Mouse (Mus musculus): ENCODE data around the gene Mrps26. TPM values are rescaled to one million over a fixed set of nuclear protein-coding genes. Genes with fewer than 3 reads are reported as not detected.

The Mrps26 gene
- total and polyA plus RNA-seq, 3 experiments = 68.7 to 101 (median 71.4) TPM

DNA sequence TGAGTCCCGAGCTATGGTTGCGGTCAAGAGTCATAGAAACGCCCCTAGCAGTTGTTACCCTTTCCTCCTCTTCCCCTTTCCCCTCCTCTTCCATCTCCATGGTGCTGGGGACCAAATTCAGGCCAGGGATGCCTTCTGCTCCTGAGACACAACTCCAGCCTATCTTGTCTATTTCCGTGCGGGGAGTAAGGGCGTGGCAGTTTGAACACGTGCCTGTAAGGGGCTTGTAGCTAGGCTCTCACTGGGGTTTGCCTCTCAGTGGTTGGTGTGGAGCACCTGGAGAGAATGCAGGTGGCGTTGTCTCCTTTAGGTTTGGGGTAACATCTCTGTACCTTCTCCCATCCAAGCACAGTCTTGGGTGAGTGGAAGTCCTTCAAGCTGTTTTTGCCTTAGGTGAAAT is 16.2 kb downstream of the Mrps26 start:
- in situ Hi-C loops (cut with MboI; ENCODE audit: low pct_ligation_motif_present, low pct_unique_long_range_greater_than_20kb, low sequenced_read_pairs) = no loop called here
- TF ChIP-seq GABPA (IDR thresholded peaks at IDR 0.05; ENCODE audit: insufficient replicate concordance, low read depth, low read length) (no peak), MAX (IDR thresholded peaks at IDR 0.05; ENCODE audit: low read length) (no peak), UBTF (IDR thresholded peaks at IDR 0.05; ENCODE audit: low read depth, low read length) (no peak), BHLHE40 (IDR thresholded peaks at IDR 0.05; ENCODE audit: low read depth, low read length) (peak; percentile 35; the same call in 1 of the 2 replicates), ELF1 (IDR thresholded peaks at IDR 0.05; ENCODE audit: low read depth, low read length) (no peak), MAFK (IDR thresholded peaks at IDR 0.05; ENCODE audit: insufficient replicate concordance, low read length) (no peak), ZKSCAN1 (IDR thresholded peaks at IDR 0.05; ENCODE audit: borderline replicate concordance, low read depth, low read length) (no peak)
- H3K27me3 ChIP-seq (replicated peaks) = peaks cover 25% of the 10 kb centered on the region

GRCm38 (mm10) chr2:130581201-130581600 is 17.7 kb downstream of the Mrps26 start:
- TF ChIP-seq MYC (IDR thresholded peaks at IDR 0.05; ENCODE audit: low read depth, low read length) (no peak), USF1 (IDR thresholded peaks at IDR 0.05; ENCODE audit: low read depth, low read length) (no peak), HCFC1 (IDR thresholded peaks at IDR 0.05; ENCODE audit: low read depth, low read length) (no peak), CTCF (conservative IDR thresholded peaks at IDR 0.05 in 1 of 2, IDR thresholded peaks at IDR 0.05 in 1 of 2; ENCODE audit: low read depth in 2 of 2, low read length in 2 of 2) (no peak), MAX (IDR thresholded peaks at IDR 0.05; ENCODE audit: low read length) (no peak), POLR2AphosphoS2 (IDR thresholded peaks at IDR 0.05; ENCODE audit: low read depth, low read length) (no peak), TBP (conservative IDR thresholded peaks at IDR 0.05; ENCODE audit: low read depth, low read length) (no peak), ZNF384 (IDR thresholded peaks at IDR 0.05; ENCODE audit: low read depth, low read length) (no peak), PAX5 (IDR thresholded peaks at IDR 0.05; ENCODE audit: low read length) (no peak), EP300 (IDR thresholded peaks at IDR 0.05; ENCODE audit: low read length) (no peak), NELFE (IDR thresholded peaks at IDR 0.05; ENCODE audit: low read depth, low read length) (no peak), CHD1 (IDR thresholded peaks at IDR 0.05; ENCODE audit: low read depth, low read length) (no peak), JUN (IDR thresholded peaks at IDR 0.05; ENCODE audit: insufficient read depth, low read depth, low read length) (no peak), MAFK (IDR thresholded peaks at IDR 0.05; ENCODE audit: insufficient replicate concordance, low read length) (no peak)
- H3K4me2 ChIP-seq (ENCODE audit: insufficient read depth, low read depth, poor library complexity, severe bottlenecking) = no peak overlapping the region
- dilution Hi-C loops (cut with MboI; ENCODE audit: extremely low pct_ligation_motif_present, extremely low pct_unique_long_range_greater_than_20kb, low sequenced_read_pairs) (no loop called here), in situ Hi-C loops (cut with MboI; ENCODE audit: low pct_ligation_motif_present, low pct_unique_long_range_greater_than_20kb, low sequenced_read_pairs) (no loop called here)
- no peak overlapping the region for H3K4me3 ChIP-seq (replicated peaks in 1 of 3; ENCODE audit: low read depth in 2 of 3, low read length in 2 of 3, poor library complexity in 1 of 3)
- DNase-seq (ENCODE audit: extremely low read depth) = no peak
- no peak overlapping the region for H3K27ac ChIP-seq (ENCODE audit: insufficient read depth, low read depth)
- H3K4me1 ChIP-seq (ENCODE audit: control insufficient read depth in 1 of 2, insufficient read depth in 2 of 2) = peaks cover 4 to 5% of the 10 kb centered on the region in 2 experiments
- no peak overlapping the region for H3K9ac ChIP-seq (ENCODE audit: insufficient read depth, low read depth)
- H3K9me3 ChIP-seq (replicated peaks; ENCODE audit: low read length) = no peaks in the 10 kb centered on the region
- H3K79me2 ChIP-seq (replicated peaks; ENCODE audit: control insufficient read depth, extremely low read depth, insufficient read depth, poor library complexity, severe bottlenecking) = no peaks in the 10 kb centered on the region
- no peaks in the 10 kb centered on the region for H3K36me3 ChIP-seq (replicated peaks in 1 of 2; ENCODE audit: control insufficient read depth in 1 of 2, insufficient read depth in 1 of 2, low read length in 1 of 2)
- H3K27me3 ChIP-seq (replicated peaks) = peaks cover 25% of the 10 kb centered on the region

More for the DNA sequence above, 16.2 kb downstream of the Mrps26 start:
- no peaks in the 10 kb centered on the region for H3K9me3 ChIP-seq (replicated peaks; ENCODE audit: low read length)
- no peak overlapping the region for H3K27ac ChIP-seq (ENCODE audit: insufficient read depth, low read depth)
- no peaks in the 10 kb centered on the region for H3K79me2 ChIP-seq (replicated peaks; ENCODE audit: control insufficient read depth, extremely low read depth, insufficient read depth, poor library complexity, severe bottlenecking)
- no peak overlapping the region for H3K4me3 ChIP-seq (replicated peaks in 1 of 3; ENCODE audit: low read depth in 2 of 3, low read length in 2 of 3, poor library complexity in 1 of 3)
- H3K4me2 ChIP-seq (ENCODE audit: insufficient read depth, low read depth, poor library complexity, severe bottlenecking) = peak overlapping the region; percentile 62
- dilution Hi-C loops (cut with MboI; ENCODE audit: extremely low pct_ligation_motif_present, extremely low pct_unique_long_range_greater_than_20kb, low sequenced_read_pairs) = no loop called here
- no peaks in the 10 kb centered on the region for H3K36me3 ChIP-seq (replicated peaks in 1 of 2; ENCODE audit: control insufficient read depth in 1 of 2, insufficient read depth in 1 of 2, low read length in 1 of 2)
- no peak for DNase-seq (ENCODE audit: extremely low read depth)
- H3K9ac ChIP-seq (ENCODE audit: insufficient read depth, low read depth) = no peak overlapping the region
- peaks cover 4 to 5% of the 10 kb centered on the region in 2 experiments for H3K4me1 ChIP-seq (ENCODE audit: control insufficient read depth in 1 of 2, insufficient read depth in 2 of 2)

Data from CH12.LX (cell line).